Mouse (Mus musculus) G1E (cell line): Measurements from ENCODE around the gene Naalad2.
"Not testable (repeated sequence)": the region's sequence is repeated elsewhere in the genome, so short reads cannot be mapped to it uniquely, and the experiment has no call there.

Experiments used
- CTCF ChIP-seq: IDR thresholded peaks from 2 replicates; pipeline ENCODE4 v1.5.1; 2012; ENCODE audit warnings: low read depth, low read length, inconsistent platforms, mixed read lengths
- GATA1 ChIP-seq: IDR thresholded peaks from 2 replicates; pipeline ENCODE4 v1.6.1; 2012; ENCODE audit warnings: borderline replicate concordance, low read length, inconsistent platforms, mixed read lengths
- GATA2 ChIP-seq: IDR thresholded peaks from 2 replicates; pipeline ENCODE4 v1.6.1; 2012; ENCODE audit warnings: low read depth, low read length, inconsistent platforms, borderline replicate concordance
- TAL1 ChIP-seq: conservative IDR thresholded peaks from 2 replicates; pipeline ENCODE4 v1.6.1; 2012; ENCODE audit warnings: low read depth, low read length, inconsistent platforms, mixed read lengths

GRCm38 (mm10) chr9:18278693-18279092 is 124.1 kb downstream of the Naalad2 start:
- TF ChIP-seq CTCF: 0 out of 2 replicates have a peak, but pooled peaks have one; percentile 16
- TF ChIP-seq GATA1, TAL1, GATA2: not testable (repeated sequence)
